Mouse (Mus musculus): ENCODE results near the gene Xndc1.
A peak's percentile ranks its signal among the peaks of the same experiment; 100 is the strongest.
"Not testable (repeated sequence)": the region's sequence is repeated elsewhere in the genome, so short reads cannot be mapped to it uniquely, and the experiment has no call there.

Gene Xndc1

DNA sequence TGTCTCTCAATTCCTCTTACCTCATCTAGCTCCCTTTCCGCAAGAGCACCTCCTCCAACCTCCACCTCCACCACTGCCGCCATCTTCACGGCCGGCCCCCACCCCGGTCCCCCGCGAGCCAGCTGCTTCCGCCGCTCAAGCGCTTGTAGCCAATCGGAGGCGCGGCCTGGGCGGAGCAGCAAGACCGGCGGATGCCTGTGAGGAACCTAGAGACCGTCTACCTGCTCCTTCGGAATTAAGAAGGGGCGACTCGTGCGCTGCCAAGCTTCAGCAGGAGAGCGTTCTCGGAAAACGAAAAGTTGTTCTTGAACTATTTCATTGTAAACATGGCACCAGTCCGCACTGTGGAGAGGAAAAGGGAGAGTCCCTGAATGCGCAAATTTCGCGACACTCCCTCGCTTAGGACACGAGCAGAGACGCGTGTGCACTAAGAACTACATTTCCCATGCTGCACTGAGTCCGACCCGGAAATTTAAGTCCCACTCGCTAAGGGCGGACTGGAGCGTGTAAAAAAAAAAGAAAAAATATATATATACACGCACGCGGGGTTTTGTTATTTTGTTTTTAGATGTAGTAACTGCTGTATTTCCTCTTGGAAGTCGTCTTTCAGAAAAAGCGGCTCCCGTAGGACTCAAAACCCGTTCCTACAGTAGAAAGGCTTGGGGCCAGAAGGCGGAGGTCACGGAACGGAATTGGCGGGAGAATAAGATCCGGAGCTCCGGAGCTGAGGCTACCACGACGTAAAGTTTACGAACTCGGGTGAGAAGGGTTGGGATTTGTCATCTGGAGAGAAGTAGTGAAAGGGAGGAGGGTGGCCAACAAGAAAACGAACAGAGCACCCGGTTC is at the start of gene Xndc1, which contains the start of the genes Rnf121 and Xntrpc:
Xndc1 (plus strand) TSS at position 466 of the 846 bp plus-strand sequence.
Rnf121 (minus strand) TSS at position 424 of the 846 bp plus-strand sequence.
Xntrpc (plus strand) TSS at position 668 of the 846 bp plus-strand sequence.
- peak; percentile 91 for DNase-seq (ENCODE audit: low spot score)

DNA sequence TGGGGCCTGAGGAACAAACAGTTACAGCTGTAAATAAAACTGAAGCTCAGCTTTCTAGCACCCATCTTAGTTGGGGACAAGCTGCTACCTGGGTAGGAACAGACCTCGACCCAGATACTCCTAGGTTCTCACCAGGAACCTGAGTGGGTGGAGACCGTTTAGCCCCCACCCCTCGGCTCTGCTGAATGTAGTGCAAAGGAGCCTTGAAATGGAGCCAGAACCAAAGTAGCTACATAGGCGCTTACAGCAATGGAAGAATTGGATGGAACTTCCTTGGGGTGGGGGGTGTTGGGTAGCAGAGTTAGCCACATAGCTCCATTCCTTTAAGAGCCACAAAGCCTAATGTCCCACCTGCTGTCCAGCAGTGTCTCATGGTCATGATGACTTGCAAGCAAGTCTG is 48.4 kb upstream of the Xndc1 start:
- DNase-seq (ENCODE audit: low spot score): no peak

DNA sequence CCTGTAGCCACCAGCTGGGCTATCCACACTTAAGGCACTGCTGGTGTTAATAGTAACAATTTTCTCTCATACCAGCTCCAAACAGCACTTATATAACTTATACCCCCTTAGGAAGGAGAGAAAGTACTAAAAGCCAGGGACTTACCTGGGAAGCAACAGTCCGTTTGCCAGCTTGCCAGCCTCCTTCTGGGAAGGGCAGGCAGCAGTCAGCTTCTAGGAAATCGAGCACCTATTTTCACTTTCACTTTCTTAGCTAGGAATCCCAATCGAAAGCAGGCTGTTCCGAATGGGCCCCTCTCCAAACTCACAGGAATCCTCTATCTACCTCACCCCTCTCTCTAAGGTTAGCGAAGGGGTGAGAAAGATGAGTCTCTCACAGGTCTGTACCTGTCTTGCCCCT is 47.9 kb upstream of the Xndc1 start:
- no peak for DNase-seq (ENCODE audit: low spot score)

DNA sequence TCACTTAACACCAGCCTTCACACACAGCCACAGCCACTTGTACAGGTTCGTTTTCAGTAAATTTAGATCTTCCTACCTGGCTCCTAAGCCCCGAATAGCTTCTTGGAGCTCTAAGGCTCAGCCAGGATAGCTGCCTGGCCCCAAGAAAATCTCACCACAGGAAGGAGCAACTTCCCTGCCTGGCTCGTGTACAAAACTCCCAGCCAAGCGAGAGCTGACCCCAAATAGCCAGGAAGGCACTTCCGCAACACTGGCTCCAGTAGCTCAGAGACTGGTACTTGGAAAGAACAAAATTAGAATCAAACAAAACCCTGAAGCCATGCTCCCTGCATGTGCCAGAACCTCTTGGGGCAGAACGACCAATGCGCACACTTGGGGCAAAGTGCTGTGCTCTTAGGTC is 47.3 kb upstream of the Xndc1 start:
- DNase-seq (ENCODE audit: low spot score): no peak

DNA sequence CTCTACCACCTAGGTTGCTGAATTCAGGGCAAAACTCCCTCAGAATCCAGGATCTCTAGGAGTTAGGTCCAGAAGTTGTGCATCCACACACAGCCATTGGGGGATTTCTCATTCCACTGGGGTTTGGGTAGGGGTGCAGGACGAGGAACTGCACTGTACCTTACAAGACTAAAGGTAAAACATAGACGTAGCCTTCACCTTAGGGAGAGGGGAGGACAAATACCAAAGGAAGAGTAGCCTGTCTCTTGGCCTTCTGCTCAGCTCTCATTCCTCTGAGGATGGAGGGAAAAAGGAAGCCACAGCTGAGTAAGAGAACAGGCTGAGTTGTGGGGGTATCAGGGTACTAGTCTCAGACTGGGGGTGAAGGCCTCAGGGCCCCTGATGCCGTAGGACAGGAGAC is 46.7 kb upstream of the Xndc1 start, which contains the start of gene Il18bp:
Il18bp (minus strand) TSS at position 101 of the 400 bp plus-strand sequence.
- no peak for DNase-seq (ENCODE audit: low spot score)

DNA sequence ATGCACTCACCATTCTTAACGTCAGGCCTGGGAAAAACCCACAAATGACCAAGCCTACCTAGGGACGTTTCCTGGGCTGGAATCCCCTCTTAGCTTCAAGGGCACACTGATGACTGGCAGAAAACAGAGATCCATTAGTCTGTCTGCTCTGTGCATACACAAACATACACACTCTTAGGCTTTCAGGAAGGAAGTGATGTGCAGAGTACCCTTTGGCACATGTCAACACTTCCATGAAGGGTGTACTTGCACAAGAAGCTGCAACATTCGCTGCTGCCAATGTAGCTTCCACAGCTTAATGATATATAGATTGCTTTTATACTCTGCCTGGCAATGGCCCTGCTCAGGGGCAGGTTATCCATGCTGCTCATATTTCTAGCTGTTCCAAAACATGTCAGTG is 45.9 kb upstream of the Xndc1 start:
- no peak for DNase-seq (ENCODE audit: low spot score)

DNA sequence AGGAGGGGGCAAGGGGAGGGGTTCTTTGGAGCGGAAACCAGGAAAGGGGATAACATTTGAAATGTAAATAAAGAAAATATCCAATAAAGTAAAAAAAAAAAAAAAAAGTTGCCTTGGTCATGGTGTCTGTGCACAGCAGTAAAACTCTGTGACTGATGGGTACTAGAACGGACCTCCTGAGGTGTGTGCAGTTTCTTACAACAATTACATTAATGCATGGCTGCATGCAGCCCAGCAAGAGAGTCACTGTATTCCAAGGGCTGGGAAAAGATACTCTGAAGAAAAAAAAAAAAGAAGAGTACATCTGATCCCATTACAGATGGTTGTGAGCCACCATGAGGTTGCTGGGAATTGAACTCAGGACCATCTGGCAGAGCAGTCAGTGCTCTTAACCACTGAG is 44.4 kb upstream of the Xndc1 start:
- DNase-seq (ENCODE audit: low spot score): not testable (repeated sequence)

DNA sequence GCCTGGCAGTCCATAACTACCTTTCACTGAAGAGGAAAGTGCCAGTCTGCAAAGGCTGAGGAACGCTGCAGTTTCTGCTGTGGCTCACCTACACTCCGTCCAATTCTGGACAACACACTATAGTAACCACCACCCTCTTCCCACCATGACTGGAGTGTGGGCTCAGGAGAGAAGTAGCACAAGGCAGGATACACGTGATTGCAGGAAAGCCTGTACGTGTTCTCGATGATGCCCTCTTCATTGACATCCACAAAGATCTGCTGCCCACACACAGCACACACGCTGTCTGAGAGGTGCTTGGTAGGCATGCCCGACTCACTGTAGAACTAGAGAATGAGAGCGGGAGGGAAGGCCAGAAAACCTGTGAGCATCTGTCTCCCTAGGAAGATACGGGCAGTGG is 41.5 kb upstream of the Xndc1 start:
- DNase-seq (ENCODE audit: low spot score): no peak

DNA sequence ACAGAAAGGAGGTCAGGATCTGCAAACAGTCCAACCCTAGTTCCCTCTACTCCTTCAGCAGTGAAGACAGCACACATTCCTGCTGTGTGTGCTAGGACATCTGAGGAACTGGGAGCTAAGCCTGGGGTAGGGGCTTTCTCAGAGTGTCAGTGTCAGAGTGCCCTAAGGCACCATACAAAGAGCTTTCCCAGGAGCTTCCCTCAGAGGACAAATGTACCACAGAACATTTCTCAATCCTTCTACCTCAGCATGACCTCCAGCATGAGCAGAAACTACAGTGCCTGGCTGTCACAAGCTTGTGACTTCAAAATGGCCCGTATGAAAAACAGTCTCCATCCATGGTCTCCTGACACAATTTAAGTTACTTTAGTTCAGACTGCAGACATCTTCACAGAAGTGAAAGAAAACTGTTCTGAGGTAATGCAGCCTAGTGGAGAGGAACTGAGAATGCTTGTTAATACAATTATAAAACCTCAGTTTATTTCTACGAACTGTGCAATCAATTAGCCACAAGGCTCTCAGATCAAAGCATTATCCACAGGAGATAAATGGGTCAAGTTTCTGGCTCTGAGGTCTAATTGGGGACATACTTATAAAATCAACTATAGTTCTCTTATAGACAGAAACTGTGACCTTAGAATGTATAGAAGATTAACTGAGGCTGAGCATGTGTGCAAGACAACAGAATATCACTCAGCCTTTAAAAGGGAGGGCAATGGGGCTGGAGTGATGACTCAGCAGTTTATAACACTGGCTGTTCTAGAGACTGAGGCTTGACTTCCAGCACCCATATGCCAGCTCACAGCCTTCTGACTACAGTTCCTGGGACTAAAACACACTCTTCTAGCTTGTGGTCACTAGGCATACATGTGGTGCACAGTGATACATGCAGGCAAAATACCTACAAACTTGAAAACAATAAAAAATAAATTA is 39.9 kb upstream of the Xndc1 start:
- DNase-seq (ENCODE audit: low spot score): peak; percentile 35

DNA sequence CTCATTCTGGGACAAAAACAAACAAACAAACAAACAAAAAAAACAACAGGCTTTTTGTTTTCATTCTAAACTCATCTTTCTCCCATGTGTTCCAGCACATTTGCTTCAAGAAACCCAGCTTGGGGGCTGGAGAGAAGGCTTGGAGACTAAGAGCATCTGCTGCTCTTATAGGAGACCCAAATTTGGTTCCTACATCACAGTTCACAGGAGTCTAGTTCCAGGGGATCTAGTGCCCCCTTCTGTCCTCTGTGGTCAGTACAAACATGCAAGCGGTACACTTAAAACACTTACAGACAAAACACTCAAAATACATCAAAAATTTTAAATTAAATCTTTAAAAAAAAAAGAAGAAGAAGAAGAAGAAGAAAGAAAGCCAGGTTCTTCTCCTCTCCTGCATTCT is 30.4 kb upstream of the Xndc1 start:
- DNase-seq (ENCODE audit: low spot score): no peak

DNA sequence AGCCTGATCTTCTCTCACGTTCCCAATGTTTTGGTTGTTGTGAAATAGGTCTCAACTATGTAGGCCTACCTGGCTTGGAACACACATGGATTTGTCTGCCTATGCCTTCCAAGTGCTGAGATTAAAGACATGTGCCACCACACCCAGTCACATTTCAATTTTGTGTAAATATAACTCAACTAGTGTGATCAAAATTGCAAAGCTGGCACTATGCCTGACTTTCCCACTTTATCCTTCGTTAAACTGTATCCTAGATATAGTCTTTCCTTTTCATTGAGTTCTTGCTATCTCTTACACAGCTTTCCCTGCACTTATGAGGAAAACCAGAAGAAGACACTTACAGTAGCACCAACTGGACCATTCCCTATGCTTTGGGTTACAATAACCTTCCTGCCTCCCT is 29.8 kb upstream of the Xndc1 start:
- DNase-seq (ENCODE audit: low spot score): no peak

DNA sequence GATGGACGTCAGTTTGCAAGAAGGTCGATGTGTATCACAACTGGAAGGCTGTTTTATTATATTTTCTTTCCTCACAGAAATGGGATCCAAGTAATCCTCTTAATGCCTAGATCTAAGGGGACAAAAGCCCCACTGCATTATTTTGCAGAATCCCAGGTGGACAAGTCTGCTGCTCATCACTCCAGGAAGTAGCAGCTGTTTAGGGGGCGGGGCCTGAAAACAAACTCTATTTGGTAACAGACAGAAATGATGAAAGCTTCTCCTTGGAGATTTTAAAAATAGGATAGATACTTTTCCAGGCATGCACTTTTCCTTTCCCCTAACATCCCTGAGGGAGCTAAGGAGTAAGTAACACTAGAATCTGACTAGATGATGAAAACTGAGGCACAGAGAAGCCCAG is 28.0 kb upstream of the Xndc1 start:
- no peak for DNase-seq (ENCODE audit: low spot score)

DNA sequence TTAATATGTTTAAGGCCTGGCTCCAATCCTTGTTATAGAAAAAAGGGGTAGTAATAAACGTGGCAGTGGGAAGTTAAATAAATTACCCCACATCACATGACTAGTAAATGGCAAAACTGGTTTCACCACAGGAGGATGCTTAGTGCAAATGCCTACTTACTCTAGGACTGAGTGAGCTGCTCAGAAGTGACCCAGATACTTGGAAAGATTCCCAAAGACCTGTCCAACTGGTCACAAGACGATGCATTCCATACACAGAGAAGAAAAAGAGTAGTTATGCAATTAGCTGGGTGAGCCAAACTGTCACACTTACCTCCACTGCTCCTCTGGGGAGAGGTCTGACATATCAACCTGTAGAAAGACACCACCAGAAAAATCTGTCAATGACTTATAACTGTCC is 23.0 kb upstream of the Xndc1 start:
- DNase-seq (ENCODE audit: low spot score): no peak

DNA sequence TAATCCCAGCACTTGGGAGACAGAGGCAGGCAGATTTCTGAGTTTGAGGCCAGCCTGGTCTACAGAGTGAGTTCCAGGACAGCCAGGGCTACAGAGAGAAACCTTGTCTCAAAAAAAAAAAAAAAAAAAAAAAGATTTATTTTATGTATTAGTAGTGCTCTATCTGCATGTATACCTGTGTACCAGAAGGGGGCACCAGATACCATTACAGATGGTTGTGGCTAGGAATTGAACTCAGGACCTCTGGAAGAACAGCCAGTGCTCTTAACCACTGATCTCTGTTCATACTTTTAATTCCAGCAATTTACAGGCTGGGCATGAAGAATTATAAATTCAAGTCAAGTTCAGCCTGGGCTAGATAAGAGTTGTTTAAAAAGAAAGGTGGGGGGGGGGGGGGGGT is 16.8 kb upstream of the Xndc1 start:
- DNase-seq (ENCODE audit: low spot score): not testable (repeated sequence)

DNA sequence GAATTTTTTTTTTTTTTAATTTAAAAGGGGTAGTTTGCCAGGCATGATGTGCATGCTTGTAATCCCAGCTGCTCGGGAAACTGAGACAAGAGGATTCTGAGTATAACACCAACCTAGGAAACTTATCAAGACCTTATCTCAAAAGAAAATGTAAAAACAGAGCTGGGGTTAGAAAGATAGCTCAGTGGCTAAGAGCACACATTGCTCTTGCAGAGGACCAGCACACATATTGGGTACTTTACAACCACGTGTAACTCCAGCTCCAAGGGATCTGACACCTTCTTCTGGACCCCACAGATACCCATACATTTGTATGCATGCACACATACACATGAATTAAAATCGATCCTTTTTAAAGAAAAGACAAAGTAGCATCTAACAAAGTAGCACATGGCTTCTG is 4.0 kb upstream of the Xndc1 start:
- no peak for DNase-seq (ENCODE audit: low spot score)

DNA sequence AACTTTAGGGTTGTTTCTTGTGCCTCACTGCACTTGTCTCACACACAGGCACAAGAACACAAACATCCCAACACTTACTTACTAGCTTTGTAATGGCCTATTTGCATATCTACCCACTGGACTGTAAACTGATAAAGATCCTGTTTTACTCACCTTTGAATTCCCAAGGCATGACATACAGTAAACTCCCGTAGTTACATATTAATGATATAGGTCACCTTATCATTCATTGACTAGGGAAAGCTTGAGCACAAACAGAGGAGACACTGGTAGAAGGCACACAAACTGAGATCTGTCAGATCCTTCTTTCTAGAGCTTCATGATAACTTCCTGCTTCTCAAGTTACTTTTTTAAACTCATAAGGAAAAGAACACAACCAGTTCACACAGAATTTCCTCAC is 3.1 kb upstream of the Xndc1 start:
- DNase-seq (ENCODE audit: low spot score): no peak

DNA sequence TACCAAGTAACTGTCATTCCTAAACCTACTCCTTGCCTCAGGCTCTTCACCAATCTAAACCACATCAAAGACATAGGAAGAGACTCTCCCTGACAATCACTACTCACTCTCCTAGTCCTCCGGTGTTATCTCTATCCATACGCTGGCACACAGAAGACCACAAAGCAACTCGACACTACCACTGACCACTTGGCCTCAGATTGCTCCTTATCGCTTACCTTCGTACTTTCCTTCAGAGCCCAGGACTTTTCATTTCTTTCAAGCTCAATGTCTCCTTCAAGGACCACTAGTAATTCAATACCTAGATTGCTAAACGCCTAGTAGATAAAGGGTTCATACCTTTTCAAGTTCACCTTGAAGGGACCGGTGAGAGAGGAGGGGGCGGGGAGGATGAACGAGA is 1.4 kb upstream of the Xndc1 start:
- no peak for DNase-seq (ENCODE audit: low spot score)

DNA sequence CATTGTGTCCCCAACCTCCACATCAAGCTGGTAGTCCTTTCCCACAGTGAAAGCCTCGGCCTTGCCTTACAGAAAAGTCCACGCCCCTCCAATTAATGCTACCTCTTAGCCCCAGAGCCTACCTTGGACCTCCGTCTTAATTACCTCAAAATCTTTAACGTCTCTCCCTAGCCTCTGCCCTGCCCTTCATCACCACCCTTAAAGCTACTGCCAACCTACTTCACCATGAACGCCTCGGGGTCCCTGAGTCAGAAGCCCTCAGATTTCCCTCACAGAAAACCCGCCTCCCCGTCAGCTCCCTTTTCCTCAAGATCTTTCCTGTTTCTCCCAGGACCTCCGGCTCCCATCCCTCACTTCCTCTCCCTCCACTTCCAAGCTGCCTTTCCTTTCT is 661 bp upstream of the Xndc1 start:
- DNase-seq (ENCODE audit: low spot score): no peak

DNA sequence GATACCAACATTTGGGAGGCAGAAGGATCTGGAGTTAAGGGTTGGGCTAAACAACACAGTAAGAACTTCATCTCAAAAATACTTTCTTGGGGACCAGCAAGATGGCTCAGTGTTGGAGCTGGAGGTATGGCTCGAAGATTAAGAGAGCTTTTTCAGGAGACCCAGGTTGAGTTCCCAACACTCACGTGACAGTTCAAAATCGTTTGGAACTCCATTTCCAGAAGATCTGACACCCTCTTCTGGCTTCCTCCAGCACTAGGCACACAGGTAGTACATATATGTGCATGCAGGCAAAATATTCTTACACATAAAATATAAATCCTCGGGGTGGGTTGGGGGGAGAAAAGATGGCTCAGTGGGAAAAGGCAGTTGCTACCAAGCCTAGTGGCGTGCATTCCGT is 1.1 kb downstream of the Xndc1 start:
- no peak for DNase-seq (ENCODE audit: low spot score)

DNA sequence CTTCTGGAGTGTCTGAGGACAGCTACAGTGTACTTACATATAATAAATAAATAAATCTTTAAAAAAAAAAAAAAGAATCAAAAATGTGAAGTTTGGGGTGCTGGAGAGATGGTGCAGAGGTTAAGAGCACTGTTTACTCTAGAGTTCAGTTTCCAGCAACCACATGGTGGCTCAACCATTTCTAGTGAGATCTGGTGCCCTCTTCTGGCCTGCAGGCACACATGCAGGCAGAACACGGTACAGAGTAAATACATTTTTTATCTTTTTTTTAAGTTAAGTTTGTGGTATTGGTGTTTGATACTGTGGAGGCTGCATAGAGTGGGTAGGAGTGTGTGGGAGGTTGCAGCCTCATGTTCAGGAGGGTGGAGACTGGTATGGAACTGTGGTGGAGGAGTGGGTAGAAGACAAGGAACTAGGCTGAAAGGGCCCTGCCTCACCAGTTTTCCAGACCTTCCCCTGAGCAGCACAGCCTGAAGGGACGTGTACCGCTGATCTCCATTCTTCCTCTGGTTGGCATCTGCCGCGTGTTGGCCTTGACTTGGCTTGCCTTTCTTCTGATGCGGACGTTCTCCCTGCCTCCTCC is 11.5 kb downstream of the Xndc1 start:
- DNase-seq (ENCODE audit: low spot score): peak; percentile 29

DNA sequence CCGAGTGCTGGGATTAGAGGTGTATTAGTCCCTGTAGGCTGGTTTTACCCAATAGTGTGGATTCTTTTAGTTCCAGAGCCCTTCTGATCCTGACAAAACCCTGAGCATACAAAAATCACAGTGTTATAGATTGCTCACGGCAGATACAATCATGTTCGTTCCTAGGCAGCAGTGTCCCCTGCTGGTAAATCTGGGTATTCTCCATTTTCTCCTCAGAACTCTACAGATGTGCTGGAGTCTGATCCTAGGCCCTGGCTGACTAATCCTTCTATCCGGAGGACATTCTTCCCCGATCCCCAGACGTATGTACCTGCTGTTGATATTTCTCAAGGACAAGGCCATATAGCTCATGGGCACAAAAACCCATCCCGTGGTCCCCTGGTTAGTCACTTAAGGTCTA is 13.2 kb downstream of the Xndc1 start:
- peak; percentile 66 for DNase-seq (ENCODE audit: low spot score)

DNA sequence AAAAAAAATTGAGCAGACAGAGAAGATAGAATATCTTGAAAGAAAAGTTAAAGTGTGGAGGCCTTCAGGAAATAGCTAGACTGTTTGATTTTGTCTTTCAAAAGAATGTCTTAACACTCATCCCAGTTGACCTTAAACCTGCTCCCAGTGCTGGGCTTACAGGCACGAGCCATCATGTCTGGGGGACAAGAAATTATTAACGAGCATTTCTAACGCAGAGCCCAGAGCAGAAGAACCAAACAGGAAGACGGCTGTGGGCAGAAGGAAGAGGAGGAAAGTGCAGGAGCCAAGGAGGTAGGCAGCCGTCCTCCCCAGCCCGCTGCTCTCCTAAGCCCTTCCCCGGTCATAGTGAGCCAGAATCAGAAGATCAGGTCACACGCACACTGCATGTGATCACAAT is 15.0 kb downstream of the Xndc1 start:
- DNase-seq (ENCODE audit: low spot score): no peak

DNA sequence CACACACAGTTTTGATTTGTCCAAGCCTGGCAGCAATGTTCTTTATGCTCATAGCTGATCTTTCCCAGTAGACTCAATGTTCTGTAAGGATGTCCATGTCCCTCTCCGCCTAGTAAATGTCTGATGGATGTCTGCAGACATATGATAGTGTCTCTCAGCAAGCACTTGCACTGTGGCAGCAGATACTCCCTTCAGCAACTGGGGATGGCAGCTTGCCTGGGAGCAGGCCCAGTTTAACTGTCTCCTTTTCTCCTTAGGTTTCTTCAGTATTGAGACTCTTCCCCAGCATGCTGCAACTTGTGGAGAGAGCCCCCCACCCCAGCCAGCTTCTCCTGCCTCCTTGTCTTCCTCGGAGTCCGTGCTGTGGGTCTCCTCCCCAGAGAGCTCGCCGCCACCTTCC is 16.5 kb downstream of the Xndc1 start:
- no peak for DNase-seq (ENCODE audit: low spot score)

All from retina, embryonic 14.5 days (tissue).